Mouse (Mus musculus) macrophage (primary cell): ENCODE measurements around the gene Ube2u. TPM values are rescaled to one million over a fixed set of nuclear protein-coding genes. Genes with fewer than 3 reads are reported as not detected.
"Not testable (repeated sequence)": the region's sequence is repeated elsewhere in the genome, so short reads cannot be mapped to it uniquely, and the experiment has no call there.

Experiments used
- H3K27ac ChIP-seq: fragments of 350-480 bp; formaldehyde crosslinking; 2 replicates; pipeline ENCODE4 v1.9.0; 2021
- H3K36me3 ChIP-seq: fragments of 350-480 bp; formaldehyde crosslinking; 2 replicates; pipeline ENCODE4 v1.9.0; 2021; ENCODE audit errors: inconsistent target
- H3K4me3 ChIP-seq: fragments of 350-480 bp; formaldehyde crosslinking; 2 replicates; pipeline ENCODE4 v1.9.0; 2021; ENCODE audit errors: inconsistent target
- H3K79me2 ChIP-seq: fragments of 350-480 bp; formaldehyde crosslinking; 2 replicates; pipeline ENCODE4 v1.9.0; 2021; ENCODE audit errors: inconsistent target
- WGBS: methylation state at CpG from one replicate; pipeline ENCODE4 v1.1.7; 2026; ENCODE audit warnings: inconsistent platforms; ENCODE audit not compliant: missing documents; 5-methylcytosine and 5-hydroxymethylcytosine counted together
- polyA plus RNA-seq: library from polyadenylated mRNA; stranded (reverse); fragments of 250-400 nt; gene quantifications from 3 replicates; pipeline ENCODE4 v1.2.4, GENCODE M21; 2018; ENCODE audit warnings: inconsistent platforms
- total RNA-seq, 78 experiments: library from RNA; depleted of rRNA; stranded (reverse); fragments of 250-400 nt; gene quantifications; 1 replicate in 9 of 78; 2 replicates in 24 of 78; 3 replicates in 43 of 78; 4 replicates in 2 of 78; pipeline ENCODE4 v1.2.4; 2018; ENCODE audit warnings: inconsistent platforms in 56 of 78

The Ube2u gene
- not detected for total RNA-seq (2018; cell fraction: chromatin; rRNA removed)
- not detected for total RNA-seq (2018; cell fraction: cytosol; rRNA removed)
- not detected for total RNA-seq (2018; cell fraction: nucleus; rRNA removed)
- not detected in 3 replicates for polyA plus RNA-seq

- WGBS, result 60% methylated on average over 15 of the region's 15 CpGs
- H3K36me3 ChIP-seq, result no peaks in the 10 kb centered on the region
- no peak within 1 kb of the TSS for H3K27ac ChIP-seq
- no peaks in the 10 kb centered on the region for H3K79me2 ChIP-seq
- H3K4me3 ChIP-seq, result no peak within 1 kb of the TSS
Measured at GRCm38 (mm10) chr4:100478592-100479321, at the start of gene Ube2u. Gene Ube2u, plus strand, starts transcription at chr4:100478849.

- 86% methylated on average over 2 of the region's 2 CpGs for WGBS
- Histone ChIP-seq H3K79me2 (no peaks in the 10 kb centered on the region), H3K4me3 (no peak overlapping the region), H3K27ac (no peak overlapping the region), H3K36me3 (no peaks in the 10 kb centered on the region)
Measured at GRCm38 (mm10) chr4:100429371-100429900, 49.2 kb upstream of the Ube2u start.

- no peak overlapping the region for H3K4me3 ChIP-seq
- WGBS, result 88% methylated on average over 8 of the region's 8 CpGs
- H3K36me3 ChIP-seq, result no peaks in the 10 kb centered on the region
- H3K27ac ChIP-seq, result no peak overlapping the region
- H3K79me2 ChIP-seq, result no peaks in the 10 kb centered on the region
Measured at GRCm38 (mm10) chr4:100435281-100436168, 43.1 kb upstream of the Ube2u start.

GRCm38 (mm10) chr4:100436169-100436547, 42.5 kb upstream of the Ube2u start:
- Histone ChIP-seq H3K79me2 (no peaks in the 10 kb centered on the region), H3K4me3 (no peak overlapping the region), H3K36me3 (no peaks in the 10 kb centered on the region), H3K27ac (no peak overlapping the region)
- 87% methylated on average over 4 of the region's 4 CpGs for WGBS

GRCm38 (mm10) chr4:100446897-100447296, 31.8 kb upstream of the Ube2u start:
- 38% methylated on average over 3 of the region's 3 CpGs for WGBS
- Histone ChIP-seq H3K4me3 (no peak overlapping the region), H3K36me3 (no peaks in the 10 kb centered on the region), H3K27ac (no peak overlapping the region), H3K79me2 (no peaks in the 10 kb centered on the region)

- 82% methylated on average over 9 of the region's 9 CpGs for WGBS
- no peak overlapping the region for H3K27ac ChIP-seq
- no peaks in the 10 kb centered on the region for H3K36me3 ChIP-seq
Measured at GRCm38 (mm10) chr4:100462493-100463120, 16.0 kb upstream of the Ube2u start.

GRCm38 (mm10) chr4:100488447-100488846, 9.8 kb downstream of the Ube2u start:
- Histone ChIP-seq H3K27ac (no peak overlapping the region), H3K36me3 (no peaks in the 10 kb centered on the region), H3K4me3 (no peak overlapping the region), H3K79me2 (no peaks in the 10 kb centered on the region)
- 30% methylated on average over 3 of the region's 3 CpGs for WGBS

More at GRCm38 (mm10) chr4:100462493-100463120, 16.0 kb upstream of the Ube2u start:
- Histone ChIP-seq H3K4me3 (no peak overlapping the region), H3K79me2 (no peaks in the 10 kb centered on the region)

GRCm38 (mm10) chr4:100495176-100495575, 16.5 kb downstream of the Ube2u start:
- H3K36me3 ChIP-seq, result no peaks in the 10 kb centered on the region
- no peak overlapping the region for H3K4me3 ChIP-seq
- no peak overlapping the region for H3K27ac ChIP-seq
- 97% methylated on average over 3 of the region's 3 CpGs for WGBS
- no peaks in the 10 kb centered on the region for H3K79me2 ChIP-seq

- Histone ChIP-seq H3K4me3 (no peak overlapping the region), H3K79me2 (no peaks in the 10 kb centered on the region), H3K27ac (no peak overlapping the region), H3K36me3 (no peaks in the 10 kb centered on the region)
- WGBS, result 93% methylated on average over 1 of the region's 1 CpGs
Measured at GRCm38 (mm10) chr4:100496521-100496920, 17.9 kb downstream of the Ube2u start.

GRCm38 (mm10) chr4:100498192-100498591, 19.5 kb downstream of the Ube2u start:
- Histone ChIP-seq H3K36me3 (no peaks in the 10 kb centered on the region), H3K4me3 (no peak overlapping the region), H3K27ac (no peak overlapping the region), H3K79me2 (no peaks in the 10 kb centered on the region)
- WGBS, result 75% methylated on average over 6 of the region's 6 CpGs

GRCm38 (mm10) chr4:100499037-100499601, 20.5 kb downstream of the Ube2u start:
- not testable (repeated sequence) for H3K79me2 ChIP-seq, H3K27ac ChIP-seq, H3K36me3 ChIP-seq, H3K4me3 ChIP-seq
- WGBS, result 97% methylated on average over 6 of the region's 7 CpGs

GRCm38 (mm10) chr4:100503337-100503736, 24.7 kb downstream of the Ube2u start:
- H3K79me2 ChIP-seq, result no peaks in the 10 kb centered on the region
- no peak overlapping the region for H3K4me3 ChIP-seq
- 30% methylated on average over 2 of the region's 2 CpGs for WGBS
- no peak overlapping the region for H3K27ac ChIP-seq
- no peaks in the 10 kb centered on the region for H3K36me3 ChIP-seq

- WGBS, result 92% methylated on average over 2 of the region's 2 CpGs
- no peak overlapping the region for H3K4me3 ChIP-seq
- no peaks in the 10 kb centered on the region for H3K79me2 ChIP-seq
- H3K36me3 ChIP-seq, result no peaks in the 10 kb centered on the region
- H3K27ac ChIP-seq, result no peak overlapping the region
Measured at GRCm38 (mm10) chr4:100517646-100518045, 39.0 kb downstream of the Ube2u start.

- Histone ChIP-seq H3K4me3 (no peak overlapping the region), H3K79me2 (no peaks in the 10 kb centered on the region), H3K27ac (no peak overlapping the region), H3K36me3 (no peaks in the 10 kb centered on the region)
- 64% methylated on average over 4 of the region's 6 CpGs for WGBS
Measured at GRCm38 (mm10) chr4:100522534-100522933, 43.9 kb downstream of the Ube2u start.
